Comparison of ENCODE assay signal across 25 mouse cellular contexts in genomic region chr4:12534151-12534550, GRCm38 (mm10).
A peak's percentile ranks its signal among the peaks of the same experiment; 100 is the strongest.
DNase-seq lines count a peak whose midpoint lies in the region; ATAC-seq lines count a peak whose summit lies in the region.
"Had no signal": no experiment of that assay in that cellular context is flagged by ENCODE, and none has a peak within 500 bp of the region (broad histone marks: within the 10 kb centered on the region; RNA-seq: fewer than 3 reads in every experiment).

No protein-coding gene starts in this region.

- ATAC-seq in forebrain, embryonic 15.5 days (replicated peaks): no peak
- no peak for ATAC-seq in forebrain, embryonic 11.5 days (replicated peaks; ENCODE audit: low FRiP score)
- peak; percentile 22; the same call in 1 of the 2 replicates for ATAC-seq in forebrain, embryonic 16.5 days
- peak; percentile 22; the same call in 1 of the 2 replicates for ATAC-seq in midbrain, embryonic 11.5 days (ENCODE audit: low FRiP score)
- ATAC-seq in neural tube, embryonic 13.5 days (ENCODE audit: low read depth): peak; percentile 38; the same call in 1 of the 2 replicates
- ATAC-seq: inflammation-experienced regulatory T-cells, adult 6 months; liver, postnatal 0 days had no signal

- no peaks in the 10 kb centered on the region for H3K36me3 ChIP-seq in forebrain, embryonic 15.5 days
- no peaks in the 10 kb centered on the region for H3K36me3 ChIP-seq in forebrain, embryonic 11.5 days (ENCODE audit: control insufficient read depth, insufficient read depth, low read length)
- H3K36me3 ChIP-seq in forebrain, embryonic 16.5 days (ENCODE audit: control insufficient read depth, insufficient read depth): no peaks in the 10 kb centered on the region
- H3K36me3 ChIP-seq in midbrain, embryonic 11.5 days (ENCODE audit: control insufficient read depth, insufficient read depth, low read length): no peaks in the 10 kb centered on the region
- H3K36me3 ChIP-seq in neural tube, embryonic 13.5 days: no peaks in the 10 kb centered on the region
- H3K36me3 ChIP-seq: embryonic facial prominence, embryonic 12.5 days; heart, embryonic 15.5 days; limb, embryonic 12.5 days had no signal

- H3K9me3 ChIP-seq in forebrain, embryonic 15.5 days: no peaks in the 10 kb centered on the region
- no peaks in the 10 kb centered on the region for H3K9me3 ChIP-seq in forebrain, embryonic 11.5 days (ENCODE audit: control insufficient read depth, low read length)
- H3K9me3 ChIP-seq in forebrain, embryonic 16.5 days (ENCODE audit: control insufficient read depth, low read length): no peaks in the 10 kb centered on the region
- no peaks in the 10 kb centered on the region for H3K9me3 ChIP-seq in midbrain, embryonic 11.5 days (ENCODE audit: control insufficient read depth, low read length)
- H3K9me3 ChIP-seq in neural tube, embryonic 13.5 days: no peaks in the 10 kb centered on the region
- H3K9me3 ChIP-seq: embryonic facial prominence, embryonic 12.5 days; heart, embryonic 15.5 days; limb, embryonic 12.5 days had no signal

- H3K27ac ChIP-seq in forebrain, embryonic 15.5 days (replicated peaks): peak overlapping the region; percentile 13; the same call in 1 of the 2 replicates
- H3K27ac ChIP-seq in forebrain, embryonic 11.5 days (ENCODE audit: low read depth, low read length): no peak overlapping the region
- 0 out of 2 replicates have a peak overlapping the region, but pooled peaks have one; percentile 8 for H3K27ac ChIP-seq in forebrain, embryonic 16.5 days (ENCODE audit: low read length)
- no peak overlapping the region; the same call in 1 of the 2 replicates for H3K27ac ChIP-seq in midbrain, embryonic 11.5 days (ENCODE audit: low read depth, low read length)
- peak overlapping the region; percentile 82 for H3K27ac ChIP-seq in neural tube, embryonic 13.5 days (replicated peaks)
- H3K27ac ChIP-seq: embryonic facial prominence, embryonic 12.5 days; heart, embryonic 15.5 days; layer of hippocampus, adult 2 months; limb, embryonic 12.5 days had no signal

- no peaks in the 10 kb centered on the region for H3K27me3 ChIP-seq in forebrain, embryonic 15.5 days
- no peaks in the 10 kb centered on the region for H3K27me3 ChIP-seq in forebrain, embryonic 11.5 days (ENCODE audit: control insufficient read depth, insufficient read depth, low read length)
- no peaks in the 10 kb centered on the region for H3K27me3 ChIP-seq in forebrain, embryonic 16.5 days (replicated peaks; ENCODE audit: control insufficient read depth, insufficient read depth, low read length)
- H3K27me3 ChIP-seq in midbrain, embryonic 11.5 days (ENCODE audit: control insufficient read depth, insufficient read depth, low read length): no peaks in the 10 kb centered on the region
- H3K27me3 ChIP-seq in neural tube, embryonic 13.5 days: no peaks in the 10 kb centered on the region
- H3K27me3 ChIP-seq: embryonic facial prominence, embryonic 12.5 days; heart, embryonic 15.5 days; limb, embryonic 12.5 days had no signal

- no peak overlapping the region for H3K9ac ChIP-seq in forebrain, embryonic 15.5 days (replicated peaks)
- H3K9ac ChIP-seq in forebrain, embryonic 11.5 days (ENCODE audit: low read length): no peak overlapping the region
- H3K9ac ChIP-seq in forebrain, embryonic 16.5 days (replicated peaks; ENCODE audit: low read depth, low read length): no peak overlapping the region
- peak overlapping the region; percentile 24; the same call in 1 of the 2 replicates for H3K9ac ChIP-seq in midbrain, embryonic 11.5 days (ENCODE audit: low read length)
- H3K9ac ChIP-seq in neural tube, embryonic 13.5 days: peak overlapping the region; percentile 44; the same call in 1 of the 2 replicates
- H3K9ac ChIP-seq: embryonic facial prominence, embryonic 12.5 days; heart, embryonic 15.5 days; limb, embryonic 12.5 days; liver, postnatal 0 days had no signal

- H3K4me3 ChIP-seq in forebrain, embryonic 15.5 days: no peak overlapping the region
- no peak overlapping the region for H3K4me3 ChIP-seq in forebrain, embryonic 11.5 days (ENCODE audit: low read depth, low read length)
- H3K4me3 ChIP-seq in forebrain, embryonic 16.5 days (replicated peaks; ENCODE audit: low read length): no peak overlapping the region
- no peak overlapping the region for H3K4me3 ChIP-seq in midbrain, embryonic 11.5 days (ENCODE audit: low read depth, low read length)
- no peak overlapping the region for H3K4me3 ChIP-seq in neural tube, embryonic 13.5 days
- H3K4me3 ChIP-seq: embryonic facial prominence, embryonic 12.5 days; heart, embryonic 15.5 days; layer of hippocampus, adult 2 months; limb, embryonic 12.5 days had no signal

- peaks cover 37% of the 10 kb centered on the region for H3K4me1 ChIP-seq in forebrain, embryonic 15.5 days
- H3K4me1 ChIP-seq in forebrain, embryonic 11.5 days (replicated peaks; ENCODE audit: control insufficient read depth, insufficient read depth, low read length): no peaks in the 10 kb centered on the region; the same call in 1 of the 2 replicates
- H3K4me1 ChIP-seq in forebrain, embryonic 16.5 days (replicated peaks; ENCODE audit: control insufficient read depth, insufficient read depth, low read length): peaks cover 23% of the 10 kb centered on the region
- peaks cover 13% of the 10 kb centered on the region for H3K4me1 ChIP-seq in midbrain, embryonic 11.5 days (ENCODE audit: control insufficient read depth, insufficient read depth, low read length)
- H3K4me1 ChIP-seq in neural tube, embryonic 13.5 days (replicated peaks): peaks cover 39% of the 10 kb centered on the region

- H3K4me2 ChIP-seq in forebrain, embryonic 15.5 days (replicated peaks): no peak overlapping the region
- no peak overlapping the region for H3K4me2 ChIP-seq in forebrain, embryonic 11.5 days (ENCODE audit: low read depth, low read length, severe bottlenecking)
- no peak overlapping the region for H3K4me2 ChIP-seq in forebrain, embryonic 16.5 days (ENCODE audit: low read length)
- H3K4me2 ChIP-seq in midbrain, embryonic 11.5 days: peak overlapping the region; percentile 3; the same call in 1 of the 2 replicates
- no peak overlapping the region for H3K4me2 ChIP-seq in neural tube, embryonic 13.5 days
- H3K4me2 ChIP-seq: embryonic facial prominence, embryonic 12.5 days; heart, embryonic 15.5 days; limb, embryonic 12.5 days; liver, embryonic 11.5 days had no signal

- DNase-seq in forebrain, embryonic 11.5 days (ENCODE audit: low spot score): no peak
- DNase-seq in midbrain, embryonic 11.5 days (ENCODE audit: low spot score, missing footprints): peak; percentile 86
- DNase-seq in B cell, adult 2 months: no peak
- DNase-seq in thymus, postnatal 0 days (ENCODE audit: low spot score): no peak
- DNase-seq in kidney, adult 8-10 months: no peak
- DNase-seq: adrenal gland, adult 8-10 months; cerebellum, adult 18-20 months; cerebellum, postnatal 14 days; gastrocnemius, postnatal 36 days; heart, postnatal 36 days; kidney, adult 18-20 months; kidney, postnatal 10 days; layer of hippocampus, postnatal 36 days; liver, postnatal 0 days; lung, postnatal 10 days; thymus, adult 2 months had no signal

- 6% methylated on average over 2 of the region's 2 CpGs for WGBS in forebrain, embryonic 15.5 days
- 9% methylated on average over 2 of the region's 2 CpGs for WGBS in forebrain, embryonic 11.5 days
- whole genome bisulfite sequencing in forebrain, embryonic 16.5 days: 8% methylated on average over 2 of the region's 2 CpGs
- 12% methylated on average over 2 of the region's 2 CpGs for WGBS in midbrain, embryonic 11.5 days
- 6% methylated on average over 2 of the region's 2 CpGs for WGBS in neural tube, embryonic 13.5 days

Comparison
In these comparisons a context has a peak if more than half of its experiments do, and no peak if none do; other contexts are left out.
1. ATAC-seq: peak in forebrain, embryonic 16.5 days (single experiment), midbrain, embryonic 11.5 days (single experiment) and neural tube, embryonic 13.5 days (single experiment); none in forebrain, embryonic 15.5 days (single experiment) and forebrain, embryonic 11.5 days (single experiment).
2. H3K27ac ChIP-seq: peak in forebrain, embryonic 15.5 days (single experiment), forebrain, embryonic 16.5 days (single experiment) and neural tube, embryonic 13.5 days (single experiment); none in forebrain, embryonic 11.5 days (single experiment) and midbrain, embryonic 11.5 days (single experiment).
3. H3K9ac ChIP-seq: peak in midbrain, embryonic 11.5 days (single experiment) and neural tube, embryonic 13.5 days (single experiment); none in forebrain, embryonic 15.5 days (single experiment), forebrain, embryonic 11.5 days (single experiment) and forebrain, embryonic 16.5 days (single experiment).